Mouse (Mus musculus) olfactory bulb, adult 2 months (tissue): Measurements from ENCODE around the gene Tmem139.

ENCODE experiments used
- CTCF ChIP-seq: fragments of 200-500 bp; IDR thresholded peaks from 2 replicates; pipeline ENCODE4 v1.5.1; 2012; ENCODE audit warnings: low read depth, mild to moderate bottlenecking, low read length, moderate library complexity; ENCODE audit not compliant: insufficient read depth
- POLR2A ChIP-seq: fragments of 200-500 bp; IDR thresholded peaks from 2 replicates; pipeline ENCODE4 v1.6.1; 2012; ENCODE audit warnings: mild to moderate bottlenecking, low read depth, low read length, moderate library complexity; ENCODE audit not compliant: insufficient read depth

DNA sequence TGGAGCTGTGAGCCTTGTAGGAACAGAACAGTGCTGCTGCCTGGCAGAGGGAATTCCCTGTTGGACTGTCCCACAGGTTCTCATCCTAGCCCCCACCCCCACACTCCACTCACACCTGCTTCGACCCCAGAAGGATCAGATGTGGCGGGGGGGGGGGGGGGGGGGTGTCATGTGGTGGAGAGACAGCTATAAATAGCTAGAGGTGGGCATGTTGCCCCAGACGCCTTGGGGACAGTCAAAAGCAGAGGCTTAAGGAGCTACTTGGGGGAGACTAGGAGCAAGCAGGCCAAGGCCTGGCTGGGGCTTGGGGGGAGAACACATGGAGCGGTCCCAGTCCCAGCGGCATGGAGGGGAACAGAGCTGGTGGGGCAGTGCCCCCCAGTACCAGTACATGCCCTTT lies 24.7 kb downstream of the Tmem139 start, which contains the start of gene Clcn1:
- TF ChIP-seq CTCF, result no peak
- no peak for TF ChIP-seq POLR2A
